In genomic region chr11:68305997-68306396, GRCm38 (mm10) we compare ENCODE assay signal across 14 mouse cellular contexts.
"Had no signal": no experiment of that assay in that cellular context is flagged by ENCODE, and none has a peak within 500 bp of the region (broad histone marks: within the 10 kb centered on the region; RNA-seq: fewer than 3 reads in every experiment).

No protein-coding gene starts in this region.

- H3K4me1 ChIP-seq: liver, embryonic 15.5 days had no signal

- H3K36me3 ChIP-seq: liver, embryonic 15.5 days; lung, embryonic 15.5 days; midbrain, embryonic 15.5 days; neural tube, embryonic 13.5 days; stomach, embryonic 15.5 days had no signal

- H3K9ac ChIP-seq: liver, embryonic 15.5 days; lung, embryonic 15.5 days; midbrain, embryonic 15.5 days; neural tube, embryonic 13.5 days; stomach, embryonic 15.5 days had no signal

- H3K9me3 ChIP-seq: liver, embryonic 15.5 days; lung, embryonic 15.5 days; midbrain, embryonic 15.5 days; neural tube, embryonic 13.5 days; stomach, embryonic 15.5 days had no signal

- H3K27me3 ChIP-seq: liver, embryonic 15.5 days; lung, embryonic 15.5 days; midbrain, embryonic 15.5 days; neural tube, embryonic 13.5 days; stomach, embryonic 15.5 days had no signal

- DNase-seq: kidney, adult 18-20 months; kidney, postnatal 25 days; layer of hippocampus, adult 9-11 months; layer of hippocampus, postnatal 36 days; retina, postnatal 1 day; right cerebral cortex, postnatal 4 days; spleen, adult 18-20 months; thymus, postnatal 4 days had no signal

- H3K4me2 ChIP-seq: liver, embryonic 11.5 days; liver, embryonic 15.5 days; lung, embryonic 15.5 days; midbrain, embryonic 15.5 days; neural tube, embryonic 13.5 days; stomach, embryonic 15.5 days had no signal

- ATAC-seq: midbrain, embryonic 15.5 days had no signal

- H3K4me3 ChIP-seq: liver, embryonic 15.5 days; lung, embryonic 15.5 days; midbrain, embryonic 15.5 days; neural tube, embryonic 13.5 days; stomach, embryonic 15.5 days had no signal

- H3K27ac ChIP-seq: liver, embryonic 15.5 days; lung, embryonic 15.5 days; midbrain, embryonic 15.5 days; neural tube, embryonic 13.5 days; stomach, embryonic 15.5 days had no signal
